Mouse (Mus musculus): ENCODE results near the gene Qser1. TPM values are rescaled to one million over a fixed set of nuclear protein-coding genes. Genes with fewer than 3 reads are reported as not detected.

Qser1 gene
- polyA plus RNA-seq, 1 experiment: 7.9 TPM

GRCm38 (mm10) chr2:104768697-104769096 lies 47.9 kb downstream of the Qser1 start:
- H3K4me3 ChIP-seq (ENCODE audit: control insufficient read depth, low read depth, low read length): no peak overlapping the region
- H3K36me3 ChIP-seq (ENCODE audit: control insufficient read depth, insufficient read depth, low read length): no peaks in the 10 kb centered on the region
- H3K27ac ChIP-seq (ENCODE audit: control insufficient read depth, insufficient read depth, low read depth, low read length): no peak overlapping the region
- H3K27me3 ChIP-seq (ENCODE audit: control insufficient read depth, insufficient read depth, low read length): no peaks in the 10 kb centered on the region
- TF ChIP-seq POLR2A (IDR thresholded peaks at IDR 0.05; ENCODE audit: control insufficient read depth, low read depth, low read length) (no peak), CTCF (IDR thresholded peaks at IDR 0.05; ENCODE audit: control insufficient read depth, insufficient read depth, insufficient replicate concordance, low read depth, low read length) (no peak)
- no peaks in the 10 kb centered on the region for H3K4me1 ChIP-seq (ENCODE audit: control insufficient read depth, insufficient read depth, low read length)

GRCm38 (mm10) chr2:104764018-104764417 lies 52.5 kb downstream of the Qser1 start:
- no peak overlapping the region for H3K4me3 ChIP-seq (ENCODE audit: control insufficient read depth, low read depth, low read length)
- H3K27ac ChIP-seq (ENCODE audit: control insufficient read depth, insufficient read depth, low read depth, low read length): no peak overlapping the region
- H3K27me3 ChIP-seq (ENCODE audit: control insufficient read depth, insufficient read depth, low read length): no peaks in the 10 kb centered on the region
- H3K36me3 ChIP-seq (ENCODE audit: control insufficient read depth, insufficient read depth, low read length): no peaks in the 10 kb centered on the region
- no peaks in the 10 kb centered on the region for H3K4me1 ChIP-seq (ENCODE audit: control insufficient read depth, insufficient read depth, low read length)
- TF ChIP-seq POLR2A (IDR thresholded peaks at IDR 0.05; ENCODE audit: control insufficient read depth, low read depth, low read length): no peak
- TF ChIP-seq CTCF (IDR thresholded peaks at IDR 0.05; ENCODE audit: control insufficient read depth, insufficient read depth, insufficient replicate concordance, low read depth, low read length): no peak

GRCm38 (mm10) chr2:104763134-104763703 lies 53.3 kb downstream of the Qser1 start:
- no peak for TF ChIP-seq CTCF (IDR thresholded peaks at IDR 0.05; ENCODE audit: control insufficient read depth, insufficient read depth, insufficient replicate concordance, low read depth, low read length)
- no peak for TF ChIP-seq POLR2A (IDR thresholded peaks at IDR 0.05; ENCODE audit: control insufficient read depth, low read depth, low read length)
- no peaks in the 10 kb centered on the region for H3K36me3 ChIP-seq (ENCODE audit: control insufficient read depth, insufficient read depth, low read length)
- no peak overlapping the region for H3K27ac ChIP-seq (ENCODE audit: control insufficient read depth, insufficient read depth, low read depth, low read length)
- no peaks in the 10 kb centered on the region for H3K4me1 ChIP-seq (ENCODE audit: control insufficient read depth, insufficient read depth, low read length)
- H3K27me3 ChIP-seq (ENCODE audit: control insufficient read depth, insufficient read depth, low read length): no peaks in the 10 kb centered on the region
- H3K4me3 ChIP-seq (ENCODE audit: control insufficient read depth, low read depth, low read length): no peak overlapping the region

DNA sequence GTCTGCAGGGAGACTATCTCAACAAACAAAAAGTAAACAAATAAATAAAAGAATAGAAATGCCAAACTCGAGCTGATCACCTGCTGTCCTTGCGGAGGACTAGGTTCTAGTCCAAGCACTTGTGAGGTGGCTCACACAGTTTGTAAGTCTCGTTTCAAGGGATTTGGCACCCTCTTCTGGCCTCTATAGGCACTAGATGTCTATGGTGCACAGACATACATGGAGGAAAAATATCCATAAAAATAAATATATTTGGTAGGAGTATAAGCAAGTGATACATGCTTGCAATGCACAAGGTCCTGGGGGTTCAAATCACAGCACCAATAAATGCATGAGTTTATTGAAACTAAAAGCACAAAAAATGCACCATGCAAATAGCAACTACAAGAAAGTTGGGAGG lies 65.9 kb downstream of the Qser1 start:
- Histone ChIP-seq H3K36me3 (ENCODE audit: control insufficient read depth, insufficient read depth, low read length) (no peaks in the 10 kb centered on the region), H3K4me1 (ENCODE audit: control insufficient read depth, insufficient read depth, low read length) (peaks cover 2% of the 10 kb centered on the region; the same call in 1 of the 2 replicates), H3K27me3 (ENCODE audit: control insufficient read depth, insufficient read depth, low read length) (no peaks in the 10 kb centered on the region), H3K4me3 (ENCODE audit: control insufficient read depth, low read depth, low read length) (no peak overlapping the region), H3K27ac (ENCODE audit: control insufficient read depth, insufficient read depth, low read depth, low read length) (no peak overlapping the region)
- TF ChIP-seq CTCF (IDR thresholded peaks at IDR 0.05; ENCODE audit: control insufficient read depth, insufficient read depth, insufficient replicate concordance, low read depth, low read length): no peak
- TF ChIP-seq POLR2A (IDR thresholded peaks at IDR 0.05; ENCODE audit: control insufficient read depth, low read depth, low read length): no peak

DNA sequence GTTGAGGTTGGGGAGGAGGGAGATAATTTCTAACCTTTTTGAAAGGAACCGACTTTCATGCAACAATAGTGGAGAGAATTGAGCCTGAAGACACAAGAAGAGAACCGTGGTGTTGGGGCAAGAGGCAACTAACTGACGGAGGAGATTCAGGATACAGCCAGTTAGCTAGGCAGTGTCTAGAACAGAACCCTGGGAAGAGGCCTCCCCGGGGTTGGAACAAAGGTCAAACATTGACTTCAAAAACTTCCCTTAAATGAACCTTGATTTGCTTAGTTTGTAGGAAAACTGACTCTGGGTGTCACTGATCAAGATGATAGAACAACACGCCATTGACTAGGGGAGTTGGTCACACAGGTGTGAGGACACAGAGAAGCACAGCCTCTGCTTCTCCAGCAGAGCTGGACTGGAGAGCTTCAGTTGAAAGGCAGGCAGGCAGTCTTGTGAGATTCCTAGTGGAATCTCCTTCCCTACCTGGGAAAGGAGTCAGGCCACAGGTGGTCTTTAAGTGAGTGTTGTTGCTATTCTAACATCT lies 67.8 kb downstream of the Qser1 start:
- H3K36me3 ChIP-seq (ENCODE audit: control insufficient read depth, insufficient read depth, low read length): no peaks in the 10 kb centered on the region

DNA sequence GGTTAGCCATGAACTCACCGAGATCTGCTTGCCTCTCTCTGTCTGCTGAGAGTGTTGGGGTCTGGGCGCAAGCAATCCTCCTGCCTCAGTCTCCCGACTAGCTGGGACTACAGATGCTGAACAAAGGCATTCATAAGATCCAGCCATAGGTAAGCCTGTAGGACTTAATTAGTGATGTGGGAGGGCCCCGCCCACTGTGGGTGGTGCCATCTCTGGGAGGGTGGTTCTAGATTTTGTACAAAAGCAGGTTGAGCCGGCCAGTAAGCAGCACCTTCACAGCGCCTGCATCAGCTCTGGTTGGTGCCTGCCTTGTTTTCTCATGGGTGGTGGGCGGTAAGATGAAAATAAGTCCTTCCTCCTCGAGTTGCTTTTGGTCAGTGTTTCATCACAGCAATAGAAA lies 70.3 kb downstream of the Qser1 start:
- peaks cover 11% of the 10 kb centered on the region for H3K4me1 ChIP-seq (ENCODE audit: control insufficient read depth, insufficient read depth, low read length)
- no peak for TF ChIP-seq CTCF (IDR thresholded peaks at IDR 0.05; ENCODE audit: control insufficient read depth, insufficient read depth, insufficient replicate concordance, low read depth, low read length)
- no peak for TF ChIP-seq POLR2A (IDR thresholded peaks at IDR 0.05; ENCODE audit: control insufficient read depth, low read depth, low read length)
- peak overlapping the region; percentile 27; the same call in 1 of the 2 replicates for H3K4me3 ChIP-seq (ENCODE audit: control insufficient read depth, low read depth, low read length)
- no peak overlapping the region for H3K27ac ChIP-seq (ENCODE audit: control insufficient read depth, insufficient read depth, low read depth, low read length)
- H3K36me3 ChIP-seq (ENCODE audit: control insufficient read depth, insufficient read depth, low read length): no peaks in the 10 kb centered on the region
- H3K27me3 ChIP-seq (ENCODE audit: control insufficient read depth, insufficient read depth, low read length): no peaks in the 10 kb centered on the region; the same call in 1 of the 2 replicates

More for the DNA sequence above, 67.8 kb downstream of the Qser1 start:
- no peaks in the 10 kb centered on the region for H3K27me3 ChIP-seq (ENCODE audit: control insufficient read depth, insufficient read depth, low read length)
- peaks cover 2% of the 10 kb centered on the region; the same call in 1 of the 2 replicates for H3K4me1 ChIP-seq (ENCODE audit: control insufficient read depth, insufficient read depth, low read length)
- no peak overlapping the region for H3K27ac ChIP-seq (ENCODE audit: control insufficient read depth, insufficient read depth, low read depth, low read length)
- no peak overlapping the region for H3K4me3 ChIP-seq (ENCODE audit: control insufficient read depth, low read depth, low read length)
- TF ChIP-seq POLR2A (IDR thresholded peaks at IDR 0.05; ENCODE audit: control insufficient read depth, low read depth, low read length): no peak
- TF ChIP-seq CTCF (IDR thresholded peaks at IDR 0.05; ENCODE audit: control insufficient read depth, insufficient read depth, insufficient replicate concordance, low read depth, low read length): no peak

DNA sequence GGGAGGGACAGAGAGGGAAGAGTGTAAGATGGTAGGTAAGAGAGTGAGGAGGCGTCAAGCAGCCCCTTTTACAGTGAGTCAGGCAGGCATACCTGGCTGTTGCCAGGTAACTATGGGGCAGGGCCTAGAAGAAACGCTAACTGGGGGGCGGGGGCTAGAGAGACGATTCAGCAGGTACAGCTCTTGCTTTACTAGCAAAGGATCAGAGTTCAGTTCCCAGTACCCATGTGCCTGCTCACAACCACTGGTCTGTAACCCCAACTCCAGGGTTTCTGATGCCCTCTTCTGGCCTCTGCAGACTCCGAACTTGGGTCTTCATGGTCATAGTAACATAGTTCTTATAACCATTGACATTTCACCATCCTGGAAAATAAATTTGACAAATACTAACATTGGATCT lies 72.6 kb downstream of the Qser1 start:
- Histone ChIP-seq H3K4me1 (ENCODE audit: control insufficient read depth, insufficient read depth, low read length) (peaks cover 11% of the 10 kb centered on the region), H3K27ac (ENCODE audit: control insufficient read depth, insufficient read depth, low read depth, low read length) (no peak overlapping the region), H3K36me3 (ENCODE audit: control insufficient read depth, insufficient read depth, low read length) (no peaks in the 10 kb centered on the region), H3K27me3 (ENCODE audit: control insufficient read depth, insufficient read depth, low read length) (no peaks in the 10 kb centered on the region; the same call in 1 of the 2 replicates), H3K4me3 (ENCODE audit: control insufficient read depth, low read depth, low read length) (no peak overlapping the region)
- TF ChIP-seq POLR2A (IDR thresholded peaks at IDR 0.05; ENCODE audit: control insufficient read depth, low read depth, low read length) (no peak), CTCF (IDR thresholded peaks at IDR 0.05; ENCODE audit: control insufficient read depth, insufficient read depth, insufficient replicate concordance, low read depth, low read length) (no peak)
